Mouse (Mus musculus) subcutaneous adipose tissue, adult 2 months (tissue): ENCODE results near the gene Utrn. TPM values are rescaled to one million over a fixed set of nuclear protein-coding genes. Genes with fewer than 3 reads are reported as not detected.

Experiments used
- polyA plus RNA-seq: library from polyadenylated mRNA; depleted of rRNA; stranded (reverse); fragments of >200 nt; gene quantifications from 2 replicates; pipeline ENCODE4 v1.2.3, GENCODE M21; 2012; ENCODE audit warnings: low replicate concordance; rRNA removed

Utrn gene
- 44.5 and 63.1 TPM in 2 replicates for polyA plus RNA-seq

GRCm38 (mm10) chr10:12869029-12869671, at the start of gene Utrn:
TSS of gene Utrn (minus strand) at chr10:12869365.

Other genes starting within 250 kb of the Utrn start
- gene Stx11, start 94.9 kb upstream of the Utrn start, polyA plus RNA-seq: 1.1 and 4.1 TPM in 2 replicates
- 24.1 and 25.5 TPM in 2 replicates for gene Sf3b5, start 136.0 kb upstream of the Utrn start, polyA plus RNA-seq
- 56.0 and 114 TPM in 2 replicates for gene Plagl1, start 191.1 kb upstream of the Utrn start, polyA plus RNA-seq